Mouse (Mus musculus): ENCODE data around the gene Map1a. TPM values are rescaled to one million over a fixed set of nuclear protein-coding genes. Genes with fewer than 3 reads are reported as not detected.

The Map1a gene
- polyA plus RNA-seq, 1 experiment = 23.9 TPM

- TF ChIP-seq CEBPB (IDR thresholded peaks at IDR 0.05; ENCODE audit: low read depth) = no peak
- no peak for TF ChIP-seq CTCF (IDR thresholded peaks at IDR 0.05; ENCODE audit: control insufficient read depth, insufficient read depth, insufficient read length)
- no peak for TF ChIP-seq MYOD1 (IDR thresholded peaks at IDR 0.05; ENCODE audit: control insufficient read depth, insufficient read length, low read depth)
- no peak for TF ChIP-seq MAX (IDR thresholded peaks at IDR 0.05)
- no peak for TF ChIP-seq FOSL1 (IDR thresholded peaks at IDR 0.05; ENCODE audit: insufficient read depth, low read length, poor library complexity, severe bottlenecking)
- TF ChIP-seq USF1 (IDR thresholded peaks at IDR 0.05; ENCODE audit: low read depth) = no peak
- no peak for TF ChIP-seq MYOG (IDR thresholded peaks at IDR 0.05; ENCODE audit: control insufficient read depth, extremely low read depth, insufficient read length)
- Histone ChIP-seq H3K4me3 (ENCODE audit: insufficient read depth, poor library complexity, severe bottlenecking) (no peak overlapping the region), H3K79me3 (ENCODE audit: low read depth) (no peaks in the 10 kb centered on the region), H3ac (ENCODE audit: control insufficient read depth, insufficient read length, low read depth) (no peak overlapping the region), H3K79me2 (ENCODE audit: control insufficient read depth, insufficient read depth) (no peaks in the 10 kb centered on the region), H3K27me3 (ENCODE audit: control insufficient read depth, insufficient read depth, insufficient read length) (no peaks in the 10 kb centered on the region), H3K36me3 (ENCODE audit: control insufficient read depth, insufficient read depth) (peaks cover 47% of the 10 kb centered on the region)
Observed at GRCm38 (mm10) chr2:121298131-121298530, 8.7 kb downstream of the Map1a start.

DNA sequence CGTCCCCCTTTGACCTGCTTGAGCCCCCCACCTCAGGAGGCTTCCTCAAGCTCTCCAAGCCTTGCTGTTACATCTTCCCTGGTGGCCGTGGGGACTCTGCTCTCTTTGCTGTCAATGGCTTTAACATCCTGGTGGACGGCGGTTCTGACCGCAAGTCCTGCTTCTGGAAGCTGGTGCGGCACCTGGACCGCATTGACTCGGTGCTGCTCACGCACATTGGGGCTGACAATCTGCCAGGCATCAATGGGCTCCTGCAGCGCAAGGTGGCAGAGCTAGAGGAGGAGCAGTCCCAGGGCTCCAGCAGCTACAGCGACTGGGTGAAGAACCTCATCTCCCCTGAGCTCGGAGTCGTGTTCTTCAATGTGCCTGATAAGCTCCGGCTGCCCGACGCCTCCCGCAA, 10.1 kb downstream of the Map1a start:
- Histone ChIP-seq H3K79me3 (ENCODE audit: low read depth) (no peaks in the 10 kb centered on the region), H3ac (ENCODE audit: control insufficient read depth, insufficient read length, low read depth) (no peak overlapping the region), H3K4me3 (ENCODE audit: insufficient read depth, poor library complexity, severe bottlenecking) (no peak overlapping the region), H3K79me2 (ENCODE audit: control insufficient read depth, insufficient read depth) (no peaks in the 10 kb centered on the region), H3K36me3 (ENCODE audit: control insufficient read depth, insufficient read depth) (peaks cover 55% of the 10 kb centered on the region), H3K27me3 (ENCODE audit: control insufficient read depth, insufficient read depth, insufficient read length) (no peaks in the 10 kb centered on the region)
- TF ChIP-seq MYOG (IDR thresholded peaks at IDR 0.05; ENCODE audit: control insufficient read depth, extremely low read depth, insufficient read length) = no peak
- no peak for TF ChIP-seq CTCF (IDR thresholded peaks at IDR 0.05; ENCODE audit: control insufficient read depth, insufficient read depth, insufficient read length)
- no peak for TF ChIP-seq MAX (IDR thresholded peaks at IDR 0.05)
- TF ChIP-seq USF1 (IDR thresholded peaks at IDR 0.05; ENCODE audit: low read depth) = no peak
- no peak for TF ChIP-seq MYOD1 (IDR thresholded peaks at IDR 0.05; ENCODE audit: control insufficient read depth, insufficient read length, low read depth)
- TF ChIP-seq CEBPB (IDR thresholded peaks at IDR 0.05; ENCODE audit: low read depth) = no peak
- no peak for TF ChIP-seq FOSL1 (IDR thresholded peaks at IDR 0.05; ENCODE audit: insufficient read depth, low read length, poor library complexity, severe bottlenecking)

- Histone ChIP-seq H3K27me3 (ENCODE audit: control insufficient read depth, insufficient read depth, insufficient read length) (no peaks in the 10 kb centered on the region), H3K36me3 (ENCODE audit: control insufficient read depth, insufficient read depth) (peaks cover 60% of the 10 kb centered on the region), H3K4me3 (ENCODE audit: insufficient read depth, poor library complexity, severe bottlenecking) (no peak overlapping the region), H3ac (ENCODE audit: control insufficient read depth, insufficient read length, low read depth) (no peak overlapping the region), H3K79me3 (ENCODE audit: low read depth) (no peaks in the 10 kb centered on the region), H3K79me2 (ENCODE audit: control insufficient read depth, insufficient read depth) (no peaks in the 10 kb centered on the region)
- TF ChIP-seq MYOG (IDR thresholded peaks at IDR 0.05; ENCODE audit: control insufficient read depth, extremely low read depth, insufficient read length) (no peak), USF1 (IDR thresholded peaks at IDR 0.05; ENCODE audit: low read depth) (no peak), MAX (IDR thresholded peaks at IDR 0.05) (no peak), FOSL1 (IDR thresholded peaks at IDR 0.05; ENCODE audit: insufficient read depth, low read length, poor library complexity, severe bottlenecking) (no peak), MYOD1 (IDR thresholded peaks at IDR 0.05; ENCODE audit: control insufficient read depth, insufficient read length, low read depth) (no peak), CEBPB (IDR thresholded peaks at IDR 0.05; ENCODE audit: low read depth) (no peak), CTCF (IDR thresholded peaks at IDR 0.05; ENCODE audit: control insufficient read depth, insufficient read depth, insufficient read length) (no peak)
Observed at GRCm38 (mm10) chr2:121300036-121300435, 10.6 kb downstream of the Map1a start.

DNA sequence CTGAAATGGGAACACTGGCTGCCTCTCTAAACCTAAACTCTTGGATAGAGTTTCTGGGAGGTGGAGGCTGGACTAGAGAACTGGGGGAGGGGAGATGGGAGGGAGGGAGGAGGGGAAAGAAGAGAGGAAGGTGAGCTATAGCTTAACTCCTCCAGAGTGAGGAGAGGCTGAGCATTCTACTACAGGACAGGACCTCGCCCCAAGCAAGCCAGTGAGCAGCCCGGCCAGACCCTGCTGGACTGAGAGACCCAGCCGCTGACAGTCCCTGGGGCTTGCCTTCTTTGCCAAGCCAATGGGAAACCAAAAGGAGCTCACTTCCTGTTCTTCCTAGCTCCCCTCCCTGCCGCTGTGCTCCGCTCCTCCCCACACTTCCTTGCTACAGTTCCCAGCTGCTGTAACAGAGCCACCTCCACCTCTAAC, 19.6 kb downstream of the Map1a start:
- TF ChIP-seq CTCF (IDR thresholded peaks at IDR 0.05; ENCODE audit: control insufficient read depth, insufficient read depth, insufficient read length) (no peak), CEBPB (IDR thresholded peaks at IDR 0.05; ENCODE audit: low read depth) (no peak), MYOG (IDR thresholded peaks at IDR 0.05; ENCODE audit: control insufficient read depth, extremely low read depth, insufficient read length) (no peak), FOSL1 (IDR thresholded peaks at IDR 0.05; ENCODE audit: insufficient read depth, low read length, poor library complexity, severe bottlenecking) (no peak), MYOD1 (IDR thresholded peaks at IDR 0.05; ENCODE audit: control insufficient read depth, insufficient read length, low read depth) (no peak), MAX (IDR thresholded peaks at IDR 0.05) (no peak), USF1 (IDR thresholded peaks at IDR 0.05; ENCODE audit: low read depth) (no peak)
- Histone ChIP-seq H3K79me2 (ENCODE audit: control insufficient read depth, insufficient read depth) (no peaks in the 10 kb centered on the region), H3ac (ENCODE audit: control insufficient read depth, insufficient read length, low read depth) (no peak overlapping the region), H3K27me3 (ENCODE audit: control insufficient read depth, insufficient read depth, insufficient read length) (no peaks in the 10 kb centered on the region), H3K4me3 (ENCODE audit: insufficient read depth, poor library complexity, severe bottlenecking) (no peak overlapping the region), H3K79me3 (ENCODE audit: low read depth) (no peaks in the 10 kb centered on the region), H3K36me3 (ENCODE audit: control insufficient read depth, insufficient read depth) (peaks cover 12% of the 10 kb centered on the region)

DNA sequence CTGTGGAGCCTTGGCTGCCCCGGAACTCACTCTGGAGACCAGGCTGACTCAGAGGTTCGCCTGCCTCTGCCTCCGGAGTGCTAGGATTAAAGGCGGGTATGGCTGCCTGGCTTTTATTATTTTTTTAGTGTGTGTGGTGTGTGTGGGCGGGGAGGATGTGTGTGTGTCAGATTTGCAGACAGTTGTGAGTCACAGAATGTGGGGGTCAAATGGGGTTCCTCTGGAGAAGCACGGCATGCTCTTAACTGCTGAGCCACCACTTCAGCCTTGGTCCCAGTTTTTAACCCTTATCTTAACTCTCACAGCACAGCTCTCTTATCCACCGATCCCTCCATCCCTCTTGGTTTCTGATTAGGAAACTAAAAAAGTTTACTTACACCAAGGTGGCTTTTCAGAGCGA, 26.9 kb downstream of the Map1a start:
- Histone ChIP-seq H3K79me2 (ENCODE audit: control insufficient read depth, insufficient read depth) (no peaks in the 10 kb centered on the region), H3K36me3 (ENCODE audit: control insufficient read depth, insufficient read depth) (no peaks in the 10 kb centered on the region), H3ac (ENCODE audit: control insufficient read depth, insufficient read length, low read depth) (no peak overlapping the region), H3K27me3 (ENCODE audit: control insufficient read depth, insufficient read depth, insufficient read length) (no peaks in the 10 kb centered on the region), H3K79me3 (ENCODE audit: low read depth) (no peaks in the 10 kb centered on the region), H3K4me3 (ENCODE audit: insufficient read depth, poor library complexity, severe bottlenecking) (no peak overlapping the region)
- TF ChIP-seq CTCF (IDR thresholded peaks at IDR 0.05; ENCODE audit: control insufficient read depth, insufficient read depth, insufficient read length) (no peak), MYOG (IDR thresholded peaks at IDR 0.05; ENCODE audit: control insufficient read depth, extremely low read depth, insufficient read length) (no peak), MYOD1 (IDR thresholded peaks at IDR 0.05; ENCODE audit: control insufficient read depth, insufficient read length, low read depth) (no peak), FOSL1 (IDR thresholded peaks at IDR 0.05; ENCODE audit: insufficient read depth, low read length, poor library complexity, severe bottlenecking) (no peak), MAX (IDR thresholded peaks at IDR 0.05) (no peak), CEBPB (IDR thresholded peaks at IDR 0.05; ENCODE audit: low read depth) (no peak), USF1 (IDR thresholded peaks at IDR 0.05; ENCODE audit: low read depth) (no peak)

DNA sequence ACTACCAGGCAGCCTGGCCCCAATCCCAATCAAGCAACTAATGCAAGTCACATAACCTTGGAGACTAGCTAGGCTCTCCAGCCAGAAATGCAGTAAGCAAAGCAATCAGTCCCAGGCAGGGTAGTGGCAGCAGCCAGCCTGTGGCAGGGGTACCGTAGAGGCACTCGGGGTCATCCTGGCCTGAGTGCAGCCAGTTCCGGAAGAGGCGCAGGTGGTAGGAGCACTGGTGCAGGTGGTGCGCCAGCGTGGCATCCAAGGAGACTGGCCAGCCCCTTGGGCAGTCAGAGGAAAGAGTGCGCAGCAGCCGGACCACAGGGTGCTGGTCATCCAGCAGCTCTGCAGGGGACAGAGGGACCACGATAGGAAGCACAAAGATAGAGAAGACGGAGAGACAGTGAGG, 33.6 kb downstream of the Map1a start:
- TF ChIP-seq MAX (IDR thresholded peaks at IDR 0.05) (no peak), MYOG (IDR thresholded peaks at IDR 0.05; ENCODE audit: control insufficient read depth, extremely low read depth, insufficient read length) (no peak), FOSL1 (IDR thresholded peaks at IDR 0.05; ENCODE audit: insufficient read depth, low read length, poor library complexity, severe bottlenecking) (no peak), CTCF (IDR thresholded peaks at IDR 0.05; ENCODE audit: control insufficient read depth, insufficient read depth, insufficient read length) (no peak), CEBPB (IDR thresholded peaks at IDR 0.05; ENCODE audit: low read depth) (no peak), MYOD1 (IDR thresholded peaks at IDR 0.05; ENCODE audit: control insufficient read depth, insufficient read length, low read depth) (no peak), USF1 (IDR thresholded peaks at IDR 0.05; ENCODE audit: low read depth) (no peak)
- Histone ChIP-seq H3K36me3 (ENCODE audit: control insufficient read depth, insufficient read depth) (no peaks in the 10 kb centered on the region), H3ac (ENCODE audit: control insufficient read depth, insufficient read length, low read depth) (no peak overlapping the region), H3K79me2 (ENCODE audit: control insufficient read depth, insufficient read depth) (no peaks in the 10 kb centered on the region), H3K79me3 (ENCODE audit: low read depth) (no peaks in the 10 kb centered on the region), H3K27me3 (ENCODE audit: control insufficient read depth, insufficient read depth, insufficient read length) (no peaks in the 10 kb centered on the region), H3K4me3 (ENCODE audit: insufficient read depth, poor library complexity, severe bottlenecking) (no peak overlapping the region)

Measured in C2C12 (cell line).